Mouse (Mus musculus) heart, embryonic 11.5 days (tissue): ENCODE data around the gene Stat6. TPM values are rescaled to one million over a fixed set of nuclear protein-coding genes. Genes with fewer than 3 reads are reported as not detected.

Experiments used
- ATAC-seq: fragments of 200-750 bp; cut with Nextera tagmentation; replicated peaks from 2 replicates; pipeline ENCODE4 v1.8.0; 2017; ENCODE audit warnings: moderate library complexity; ENCODE audit not compliant: insufficient number of reproducible peaks, low FRiP score, low TSS enrichment
- H3K27ac ChIP-seq: fragments of 300-500 bp; sonication (generic); 2 replicates; pipeline ENCODE4 v1.5.1; 2014; ENCODE audit warnings: mild to moderate bottlenecking, low read depth, low read length
- H3K27me3 ChIP-seq: fragments of 300-500 bp; sonication (generic); 2 replicates; pipeline ENCODE4 v1.6.1; 2014; ENCODE audit warnings: mild to moderate bottlenecking, low read length, mixed read lengths; ENCODE audit not compliant: control insufficient read depth, insufficient read depth
- H3K36me3 ChIP-seq: fragments of 300-500 bp; sonication (generic); 2 replicates; pipeline ENCODE4 v1.6.1; 2014; ENCODE audit warnings: mild to moderate bottlenecking, low read length, moderate library complexity, mixed read lengths; ENCODE audit not compliant: control insufficient read depth, insufficient read depth
- H3K4me1 ChIP-seq: fragments of 300-500 bp; sonication (generic); 2 replicates; pipeline ENCODE4 v1.6.1; 2014; ENCODE audit warnings: low read length; ENCODE audit not compliant: control insufficient read depth, insufficient read depth
- H3K4me2 ChIP-seq: fragments of 300-500 bp; sonication (generic); 2 replicates; pipeline ENCODE4 v1.6.1; 2014; ENCODE audit warnings: mild to moderate bottlenecking, moderate library complexity
- H3K4me3 ChIP-seq: fragments of 300-500 bp; sonication (generic); 2 replicates; pipeline ENCODE4 v1.5.1; 2014; ENCODE audit warnings: low read depth, low read length
- H3K9ac ChIP-seq: fragments of 300-500 bp; sonication (generic); 2 replicates; pipeline ENCODE4 v1.6.1; 2014; ENCODE audit warnings: mild to moderate bottlenecking, low read depth, low read length, moderate library complexity
- H3K9me3 ChIP-seq: fragments of 300-500 bp; sonication (generic); replicated peaks from 2 replicates; pipeline ENCODE4 v1.6.1; 2016; ENCODE audit warnings: low read length; ENCODE audit not compliant: control insufficient read depth
- WGBS: fragments of 180-500 bp; shearing (Covaris S2); extraction: QIAGEN DNeasy Blood & Tissue Kit; methylation state at CpG from one replicate; pipeline ENCODE4 v1.1.7; 2014; ENCODE audit not compliant: insufficient replicate concordance; 5-methylcytosine and 5-hydroxymethylcytosine counted together
- polyA plus RNA-seq: library from polyadenylated mRNA; unstranded; fragments of >200 nt; fragmentation: Nextera tagmentation; extraction: Ambion mirVana; gene quantifications from 2 replicates; pipeline ENCODE4 v1.2.1, GENCODE M21; 2014

Gene Stat6
- polyA plus RNA-seq, 1 experiment from 2014 or later = 21.0 TPM

- no peak; the same call in 1 of the 2 replicates for ATAC-seq
Measured at GRCm38 (mm10) chr10:127599779-127600541, 42.8 kb upstream of the Stat6 start.

GRCm38 (mm10) chr10:127602194-127602593 is 40.6 kb upstream of the Stat6 start:
- Histone ChIP-seq H3K9me3 (no peaks in the 10 kb centered on the region), H3K27me3 (no peaks in the 10 kb centered on the region), H3K27ac (no peak overlapping the region), H3K4me2 (no peak overlapping the region), H3K4me1 (peaks cover 55% of the 10 kb centered on the region), H3K4me3 (no peak overlapping the region), H3K36me3 (peaks cover 13% of the 10 kb centered on the region), H3K9ac (no peak overlapping the region)
- WGBS = 89% methylated on average over 6 of the region's 6 CpGs
- no peak for ATAC-seq

More at GRCm38 (mm10) chr10:127599779-127600541, 42.8 kb upstream of the Stat6 start:
- Histone ChIP-seq H3K36me3 (peaks cover 8% of the 10 kb centered on the region; the same call in 1 of the 2 replicates), H3K9me3 (no peaks in the 10 kb centered on the region), H3K27me3 (no peaks in the 10 kb centered on the region), H3K4me2 (no peak overlapping the region), H3K4me3 (no peak overlapping the region), H3K4me1 (peaks cover 70% of the 10 kb centered on the region), H3K9ac (peak overlapping the region; percentile 29; the same call in 1 of the 2 replicates), H3K27ac (peak overlapping the region; percentile 61)
- 45% methylated on average over 17 of the region's 17 CpGs for WGBS

GRCm38 (mm10) chr10:127603437-127604371 is 39.1 kb upstream of the Stat6 start:
- H3K36me3 ChIP-seq = peaks cover 16% of the 10 kb centered on the region
- H3K27me3 ChIP-seq = no peaks in the 10 kb centered on the region
- no peak overlapping the region for H3K4me2 ChIP-seq
- H3K4me3 ChIP-seq = no peak overlapping the region
- H3K4me1 ChIP-seq = peaks cover 40% of the 10 kb centered on the region
- WGBS = 53% methylated on average over 13 of the region's 13 CpGs
- H3K9ac ChIP-seq = no peak overlapping the region
- H3K9me3 ChIP-seq = no peaks in the 10 kb centered on the region
- ATAC-seq = no peak
- H3K27ac ChIP-seq = no peak overlapping the region

DNA sequence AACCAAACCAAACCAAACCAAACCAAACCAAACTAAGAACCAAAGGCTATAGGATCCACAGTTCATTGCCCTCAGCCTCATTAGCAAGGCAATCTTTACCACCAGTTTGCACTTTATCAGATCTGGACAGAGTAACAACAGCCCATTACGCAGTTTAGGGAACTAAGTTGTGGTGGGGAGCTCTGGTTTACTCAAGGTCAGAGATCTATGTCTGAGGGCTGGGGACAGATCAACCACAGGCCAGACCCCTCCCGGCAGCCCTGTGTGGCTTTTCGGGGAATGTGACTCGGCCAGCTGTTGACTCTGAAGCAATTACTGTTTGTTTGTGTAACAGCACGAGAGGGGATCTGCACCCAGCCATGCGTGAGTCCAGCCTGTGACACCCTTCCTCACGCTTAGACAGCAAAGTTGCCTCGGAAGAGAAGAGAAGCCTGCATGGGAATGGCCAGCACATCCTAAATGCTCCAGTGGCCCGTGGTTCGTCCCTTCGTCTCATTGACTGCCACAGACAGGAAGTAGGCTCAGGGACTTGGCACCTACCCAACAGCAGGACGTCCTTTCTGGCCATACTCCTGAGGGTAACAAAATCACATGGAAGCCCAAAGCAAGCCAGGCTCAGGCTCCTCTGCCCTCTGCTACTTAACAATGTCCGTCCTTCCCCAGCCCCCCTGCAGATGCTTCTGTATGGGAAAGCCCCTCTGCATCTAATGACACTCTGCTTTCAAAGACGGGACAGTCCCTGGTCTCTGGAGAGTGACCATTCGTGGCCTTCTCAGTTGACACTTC is 38.1 kb upstream of the Stat6 start:
- no peak overlapping the region for H3K4me3 ChIP-seq
- H3K9me3 ChIP-seq = no peaks in the 10 kb centered on the region
- ATAC-seq = no peak
- H3K4me1 ChIP-seq = peaks cover 35% of the 10 kb centered on the region
- no peak overlapping the region for H3K27ac ChIP-seq
- WGBS = 41% methylated on average over 15 of the region's 15 CpGs
- no peak overlapping the region for H3K9ac ChIP-seq
- H3K27me3 ChIP-seq = no peaks in the 10 kb centered on the region
- peaks cover 16% of the 10 kb centered on the region for H3K36me3 ChIP-seq
- no peak overlapping the region for H3K4me2 ChIP-seq

DNA sequence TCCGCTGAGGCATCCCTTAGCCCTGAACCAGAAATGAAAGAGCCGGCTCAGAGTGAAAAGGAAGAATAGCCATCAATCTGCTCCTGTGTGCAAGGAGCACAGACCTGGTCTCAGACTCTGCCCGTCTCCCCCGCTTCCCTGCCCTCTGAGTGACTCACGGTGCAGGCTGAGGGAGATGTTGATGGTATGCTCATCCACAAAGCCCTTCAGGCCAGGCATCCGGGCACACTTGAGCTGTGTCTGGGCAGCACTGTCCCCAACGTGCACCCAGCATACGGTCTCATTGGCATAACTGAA is 37.6 kb upstream of the Stat6 start:
- no peak for ATAC-seq
- H3K27me3 ChIP-seq = no peaks in the 10 kb centered on the region
- H3K9ac ChIP-seq = no peak overlapping the region
- no peaks in the 10 kb centered on the region for H3K9me3 ChIP-seq
- no peak overlapping the region for H3K27ac ChIP-seq
- WGBS = 75% methylated on average over 8 of the region's 8 CpGs
- H3K4me1 ChIP-seq = peaks cover 30% of the 10 kb centered on the region
- peaks cover 20% of the 10 kb centered on the region for H3K36me3 ChIP-seq
- no peak overlapping the region for H3K4me2 ChIP-seq
- H3K4me3 ChIP-seq = no peak overlapping the region

DNA sequence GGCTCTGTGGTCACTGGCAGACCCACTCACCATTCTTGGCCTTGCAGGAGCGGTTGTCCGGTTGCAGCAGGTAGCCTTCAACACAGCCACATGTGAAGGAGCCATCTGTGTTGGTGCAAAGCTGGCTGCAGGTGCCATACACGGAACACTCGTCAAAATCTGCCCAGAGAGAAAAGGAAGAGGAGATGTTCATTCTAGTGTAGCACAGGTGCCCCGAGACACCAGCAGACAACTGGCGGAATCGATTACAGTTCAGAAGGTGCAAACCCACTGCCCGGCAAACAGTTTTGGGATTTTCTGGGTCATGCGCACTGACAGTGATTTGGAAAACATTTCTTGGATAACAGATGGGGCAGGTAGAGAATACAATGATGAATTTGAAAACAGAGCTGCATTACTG is 37.0 kb upstream of the Stat6 start:
- H3K27ac ChIP-seq = no peak overlapping the region
- peaks cover 21% of the 10 kb centered on the region for H3K36me3 ChIP-seq
- H3K4me1 ChIP-seq = peaks cover 24% of the 10 kb centered on the region
- no peak overlapping the region for H3K4me2 ChIP-seq
- WGBS = 89% methylated on average over 9 of the region's 9 CpGs
- H3K27me3 ChIP-seq = no peaks in the 10 kb centered on the region
- no peak for ATAC-seq
- no peaks in the 10 kb centered on the region for H3K9me3 ChIP-seq
- no peak overlapping the region for H3K9ac ChIP-seq
- H3K4me3 ChIP-seq = no peak overlapping the region

GRCm38 (mm10) chr10:127607059-127607458 is 35.7 kb upstream of the Stat6 start:
- Histone ChIP-seq H3K4me2 (no peak overlapping the region), H3K36me3 (peaks cover 23% of the 10 kb centered on the region), H3K27me3 (no peaks in the 10 kb centered on the region), H3K9me3 (no peaks in the 10 kb centered on the region), H3K27ac (no peak overlapping the region), H3K4me1 (peaks cover 21% of the 10 kb centered on the region), H3K4me3 (no peak overlapping the region), H3K9ac (no peak overlapping the region)
- WGBS = 90% methylated on average over 7 of the region's 7 CpGs
- ATAC-seq = no peak

DNA sequence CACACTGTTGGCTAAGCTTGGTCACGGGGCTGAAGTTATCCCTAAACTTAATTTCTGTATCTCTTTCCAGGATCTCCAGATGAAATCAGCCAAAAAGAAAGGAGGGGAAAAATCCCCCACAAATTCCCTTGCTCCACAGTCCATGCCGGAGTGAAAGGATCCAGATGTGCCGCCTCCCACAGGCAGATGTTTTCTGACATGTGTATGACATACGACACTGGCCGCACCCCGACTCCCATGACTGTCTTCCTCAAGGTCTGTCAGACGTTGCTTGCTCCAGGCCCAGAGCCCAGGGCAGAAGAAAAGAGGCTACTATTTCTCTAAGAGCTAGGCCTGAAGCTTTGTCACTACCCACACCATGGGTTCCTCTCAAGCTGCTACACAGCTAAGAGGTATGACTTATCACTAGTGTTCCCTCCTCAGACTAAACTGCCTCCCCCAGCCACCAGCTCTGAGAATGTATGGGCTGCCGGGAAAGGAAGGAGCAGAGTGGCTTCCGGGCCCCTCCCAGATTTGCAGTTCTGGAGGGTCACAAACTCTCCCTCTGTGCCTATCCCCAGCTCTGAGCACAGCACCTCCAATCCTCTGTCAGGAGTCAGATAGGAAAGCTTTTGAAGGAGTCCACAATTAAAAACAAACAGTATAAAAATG is 33.2 kb upstream of the Stat6 start:
- Histone ChIP-seq H3K9ac (no peak overlapping the region), H3K4me3 (no peak overlapping the region), H3K4me2 (no peak overlapping the region), H3K27ac (no peak overlapping the region), H3K9me3 (no peaks in the 10 kb centered on the region), H3K4me1 (peaks cover 17% of the 10 kb centered on the region), H3K36me3 (peaks cover 21% of the 10 kb centered on the region), H3K27me3 (no peaks in the 10 kb centered on the region)
- no peak for ATAC-seq
- 64% methylated on average over 9 of the region's 9 CpGs for WGBS
